Mouse (Mus musculus) midbrain, embryonic 16.5 days (tissue): ENCODE data around the gene Ocm. TPM values are rescaled to one million over a fixed set of nuclear protein-coding genes. Genes with fewer than 3 reads are reported as not detected.
A peak's percentile ranks its signal among the peaks of the same experiment; 100 is the strongest.
"Not testable (repeated sequence)": the region's sequence is repeated elsewhere in the genome, so short reads cannot be mapped to it uniquely, and the experiment has no call there.

Source experiments
- ATAC-seq: fragments of 200-750 bp; cut with Nextera tagmentation; 2 replicates; pipeline ENCODE4 v1.8.0; 2017; ENCODE audit warnings: moderate TSS enrichment
- H3K27ac ChIP-seq: fragments of 300-500 bp; sonication (generic); 2 replicates; pipeline ENCODE4 v1.5.1; 2014; ENCODE audit warnings: mild to moderate bottlenecking, low read length, mixed read lengths
- H3K27me3 ChIP-seq: fragments of 300-500 bp; sonication (generic); 2 replicates; pipeline ENCODE4 v1.6.1; 2014; ENCODE audit warnings: low read depth, low read length, mixed read lengths; ENCODE audit not compliant: control insufficient read depth, insufficient read depth
- H3K36me3 ChIP-seq: fragments of 300-500 bp; sonication (generic); 2 replicates; pipeline ENCODE4 v1.6.1; 2014; ENCODE audit warnings: mild to moderate bottlenecking, low read length, moderate library complexity, mixed read lengths; ENCODE audit not compliant: control insufficient read depth, insufficient read depth
- H3K4me1 ChIP-seq: fragments of 300-500 bp; sonication (generic); 2 replicates; pipeline ENCODE4 v1.6.1; 2014; ENCODE audit warnings: mild to moderate bottlenecking, low read length, mixed read lengths; ENCODE audit not compliant: control insufficient read depth, insufficient read depth
- H3K4me2 ChIP-seq: fragments of 300-500 bp; sonication (generic); 2 replicates; pipeline ENCODE4 v1.6.1; 2014; ENCODE audit warnings: mild to moderate bottlenecking, low read length, mixed read lengths
- H3K4me3 ChIP-seq: fragments of 300-500 bp; sonication (generic); 2 replicates; pipeline ENCODE4 v1.5.1; 2014; ENCODE audit warnings: low read depth, mild to moderate bottlenecking, low read length, moderate library complexity, mixed read lengths
- H3K9ac ChIP-seq: fragments of 300-500 bp; sonication (generic); 2 replicates; pipeline ENCODE4 v1.6.1; 2014; ENCODE audit warnings: low read depth, low read length, mixed read lengths
- H3K9me3 ChIP-seq: fragments of 300-500 bp; sonication (generic); replicated peaks from 2 replicates; pipeline ENCODE4 v1.6.1; 2014; ENCODE audit warnings: mild to moderate bottlenecking, low read length, mixed read lengths; ENCODE audit not compliant: control insufficient read depth, poor library complexity, severe bottlenecking
- WGBS: fragments of 180-500 bp; shearing (Covaris S2); extraction: QIAGEN DNeasy Blood & Tissue Kit; methylation state at CpG from one replicate; pipeline ENCODE4 v1.1.7; 2014; 5-methylcytosine and 5-hydroxymethylcytosine counted together
- polyA plus RNA-seq: library from polyadenylated mRNA; unstranded; fragments of >200 nt; fragmentation: Nextera tagmentation; extraction: Ambion mirVana; gene quantifications from 2 replicates; pipeline ENCODE4 v1.2.1, GENCODE M21; 2015

Ocm gene
- polyA plus RNA-seq, 1 experiment from 2014 or later = not detected

GRCm38 (mm10) chr5:144015312-144015650 lies 11.2 kb downstream of the Ocm start:
- Histone ChIP-seq H3K27me3 (no peaks in the 10 kb centered on the region), H3K27ac (no peak overlapping the region), H3K9ac (no peak overlapping the region), H3K4me1 (peaks cover 7% of the 10 kb centered on the region), H3K36me3 (peaks cover 9% of the 10 kb centered on the region), H3K9me3 (no peaks in the 10 kb centered on the region), H3K4me2 (peak overlapping the region; percentile 48), H3K4me3 (peak overlapping the region; percentile 82)
- ATAC-seq = peak; percentile 46; the same call in 1 of the 2 replicates
- 78% methylated on average over 3 of the region's 3 CpGs for WGBS

DNA sequence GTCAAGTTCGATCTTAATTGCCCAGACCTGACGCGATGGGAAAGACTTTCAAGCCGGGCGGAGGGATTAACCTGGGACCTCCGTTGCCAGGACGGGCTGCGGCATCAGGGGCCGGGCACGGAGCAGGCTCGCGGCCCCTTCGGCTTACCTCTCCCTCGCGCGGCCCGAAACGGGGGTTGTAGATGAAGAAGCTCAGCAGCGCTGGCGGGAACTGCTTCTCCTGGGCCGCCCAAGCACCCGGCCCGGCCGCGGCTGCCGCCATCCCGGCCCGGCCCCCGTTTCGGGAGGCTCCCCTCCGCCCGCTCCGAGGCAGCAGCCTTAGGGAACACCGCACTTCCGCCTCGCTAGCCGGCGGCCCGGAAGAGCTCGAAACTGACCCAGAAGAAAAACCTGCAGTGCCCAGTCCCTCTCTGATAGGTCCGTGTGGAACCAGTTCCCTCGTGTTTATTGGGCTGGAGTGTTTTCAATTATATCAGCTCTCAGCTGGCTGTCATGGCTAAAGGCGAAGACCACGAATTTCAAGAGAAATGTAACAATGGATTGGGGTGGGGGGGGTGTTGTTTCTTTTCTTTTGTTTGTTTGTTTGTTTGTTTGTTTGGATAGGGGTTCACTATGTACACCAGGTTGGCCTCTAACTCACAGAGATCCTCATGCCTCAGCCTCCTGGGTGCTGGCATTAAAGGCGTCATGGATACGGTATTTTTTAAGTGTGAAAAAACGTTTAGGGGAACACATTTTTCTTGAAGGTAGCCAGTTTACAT lies 11.7 kb downstream of the Ocm start, which contains the start of gene Ccz1:
TSS of gene Ccz1 (minus strand) at position 327 of the 761 bp plus-strand sequence.
- Histone ChIP-seq H3K36me3 (peaks cover 13% of the 10 kb centered on the region), H3K4me1 (peaks cover 7% of the 10 kb centered on the region), H3K4me2 (peak within 1 kb of the TSS; percentile 57), H3K9ac (peak within 1 kb of the TSS; percentile 85), H3K9me3 (no peaks in the 10 kb centered on the region), H3K27me3 (no peaks in the 10 kb centered on the region), H3K27ac (peak within 1 kb of the TSS; percentile 70), H3K4me3 (peak within 1 kb of the TSS; percentile 82)
- WGBS = 3% methylated on average over 47 of the region's 47 CpGs
- peak; percentile 99 for ATAC-seq

DNA sequence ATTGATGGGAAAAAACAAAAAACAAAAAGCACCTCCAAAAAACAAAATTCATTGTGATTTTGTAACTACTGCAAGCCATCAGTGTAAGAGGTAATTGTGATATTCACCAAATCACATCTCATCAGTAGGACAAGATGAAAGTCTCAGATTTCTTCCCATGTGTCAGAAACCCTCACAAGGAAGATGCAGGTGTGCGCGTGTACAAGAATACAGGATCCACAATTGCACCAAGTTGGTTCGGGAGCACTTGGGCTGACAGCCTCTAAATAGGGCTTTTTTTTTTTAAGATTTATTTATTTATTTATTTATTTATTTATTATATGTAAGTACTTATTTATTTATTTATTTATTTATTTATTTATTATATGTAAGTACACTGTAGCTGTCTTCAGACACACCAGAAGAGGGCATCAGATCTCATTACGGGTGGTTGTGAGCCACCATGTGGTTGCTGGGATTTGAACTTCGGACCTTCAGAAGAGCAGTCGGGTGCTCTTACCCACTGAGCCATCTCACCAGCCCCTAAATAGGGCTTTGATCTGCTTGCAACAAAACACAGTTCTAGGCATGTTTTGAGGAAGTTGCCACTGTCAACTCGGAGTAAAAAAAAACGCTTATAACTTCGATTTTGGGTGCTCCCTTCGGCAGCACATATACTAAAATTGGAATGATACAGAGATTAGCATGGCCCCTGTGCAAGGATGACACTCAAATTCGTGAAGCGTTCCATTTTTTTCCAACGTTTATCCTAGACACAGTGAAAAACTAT lies 12.9 kb downstream of the Ocm start:
- not testable (repeated sequence) for H3K9me3 ChIP-seq, H3K4me1 ChIP-seq, H3K27me3 ChIP-seq, H3K27ac ChIP-seq, ATAC-seq, H3K9ac ChIP-seq
- H3K4me2 ChIP-seq = peak overlapping the region; percentile 57
- 69% methylated on average over 12 of the region's 13 CpGs for WGBS
- peak overlapping the region; percentile 82 for H3K4me3 ChIP-seq
- H3K36me3 ChIP-seq = peaks cover 21% of the 10 kb centered on the region

GRCm38 (mm10) chr5:144002461-144003192 lies 23.8 kb downstream of the Ocm start:
- H3K4me3 ChIP-seq = no peak overlapping the region
- no peak overlapping the region for H3K27ac ChIP-seq
- H3K9ac ChIP-seq = no peak overlapping the region
- 93% methylated on average over 15 of the region's 15 CpGs for WGBS
- H3K27me3 ChIP-seq = no peaks in the 10 kb centered on the region
- H3K9me3 ChIP-seq = no peaks in the 10 kb centered on the region
- H3K4me2 ChIP-seq = no peak overlapping the region
- H3K4me1 ChIP-seq = no peaks in the 10 kb centered on the region
- peaks cover 47% of the 10 kb centered on the region for H3K36me3 ChIP-seq
- ATAC-seq = no peak

DNA sequence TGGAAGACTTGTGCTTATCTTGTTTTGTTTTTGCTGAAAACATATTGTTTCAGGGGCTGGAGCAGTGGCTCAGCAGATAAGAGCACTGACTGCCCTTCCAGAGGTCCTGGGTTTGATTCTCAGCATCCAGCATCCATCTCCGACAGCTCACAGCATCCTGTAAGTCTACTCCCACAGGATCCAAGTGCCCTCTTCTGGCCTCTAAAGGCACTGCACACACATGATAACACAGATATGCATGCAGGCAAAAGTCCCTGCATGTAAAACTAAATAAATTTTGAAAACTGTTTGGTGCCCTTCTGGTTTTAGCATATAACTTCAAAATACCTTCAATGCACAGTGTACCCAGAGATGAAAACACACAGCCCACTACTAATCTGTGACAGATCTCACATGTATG lies 27.1 kb downstream of the Ocm start:
- H3K27ac ChIP-seq = no peak overlapping the region
- no peak overlapping the region for H3K4me2 ChIP-seq
- H3K9ac ChIP-seq = no peak overlapping the region
- WGBS = 88% methylated on average over 1 of the region's 1 CpGs
- H3K4me1 ChIP-seq = no peaks in the 10 kb centered on the region
- ATAC-seq = no peak
- no peak overlapping the region for H3K4me3 ChIP-seq
- H3K9me3 ChIP-seq = no peaks in the 10 kb centered on the region
- H3K36me3 ChIP-seq = peaks cover 56% of the 10 kb centered on the region
- H3K27me3 ChIP-seq = no peaks in the 10 kb centered on the region

DNA sequence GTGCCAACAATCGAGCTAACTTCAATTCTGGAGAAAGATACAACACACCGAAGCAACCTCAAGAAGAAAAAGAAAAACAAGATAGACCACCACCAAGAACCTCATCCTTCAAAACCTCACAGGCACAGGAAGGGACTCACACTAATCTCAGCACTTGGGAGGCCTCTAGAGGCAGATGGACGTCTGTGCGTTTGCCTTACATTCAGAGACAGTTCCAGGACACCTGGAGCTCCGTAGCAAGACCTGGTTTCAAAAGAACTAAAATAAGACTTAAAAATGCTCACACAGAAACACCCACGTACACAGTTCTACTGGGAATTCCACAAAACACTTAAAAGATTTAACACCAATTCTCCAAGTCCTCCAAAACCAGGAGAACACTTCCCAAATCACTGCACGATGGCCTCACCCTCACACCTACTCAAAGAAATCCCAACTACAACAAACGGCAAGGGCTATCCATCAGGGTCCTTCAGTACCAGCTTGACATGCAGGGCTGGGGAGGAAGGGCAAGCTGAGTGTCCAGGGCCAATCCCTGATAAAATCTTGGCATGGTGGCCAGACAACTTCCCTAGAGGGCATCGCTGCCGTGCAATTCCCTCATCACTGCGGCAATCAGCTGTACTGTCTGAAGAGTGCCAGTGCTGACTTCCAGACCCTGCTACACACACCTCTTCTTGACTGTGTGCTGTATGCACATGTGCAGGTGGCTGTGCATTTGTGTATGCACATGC lies 31.7 kb downstream of the Ocm start:
- 78% methylated on average over 11 of the region's 11 CpGs for WGBS
- Histone ChIP-seq H3K4me3 (no peak overlapping the region), H3K9me3 (no peaks in the 10 kb centered on the region), H3K36me3 (peaks cover 48% of the 10 kb centered on the region), H3K27me3 (no peaks in the 10 kb centered on the region), H3K27ac (no peak overlapping the region), H3K9ac (no peak overlapping the region), H3K4me1 (no peaks in the 10 kb centered on the region), H3K4me2 (no peak overlapping the region)
- ATAC-seq = no peak

DNA sequence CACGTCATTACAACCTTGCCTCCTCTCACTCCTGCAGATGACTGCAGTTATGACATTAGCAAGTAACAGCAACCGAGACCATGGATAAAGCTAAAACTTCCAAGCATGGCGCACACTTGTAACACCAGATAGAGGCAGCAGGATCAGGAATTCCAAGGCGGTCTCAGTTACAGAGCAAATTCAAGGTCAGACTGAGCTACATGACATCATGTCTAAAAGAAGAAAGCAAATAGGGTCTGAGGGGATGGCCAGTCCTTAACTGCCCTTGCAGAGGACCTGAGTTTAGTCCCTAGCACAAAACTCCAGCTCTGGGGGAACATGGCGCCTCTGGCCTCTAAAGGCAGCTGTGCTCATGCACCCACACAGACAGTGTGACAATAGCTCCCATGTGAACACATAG lies 32.6 kb downstream of the Ocm start:
- Histone ChIP-seq H3K36me3 (peaks cover 48% of the 10 kb centered on the region), H3K9me3 (no peaks in the 10 kb centered on the region), H3K4me3 (no peak overlapping the region), H3K27me3 (no peaks in the 10 kb centered on the region), H3K4me2 (no peak overlapping the region), H3K27ac (no peak overlapping the region), H3K4me1 (no peaks in the 10 kb centered on the region), H3K9ac (no peak overlapping the region)
- WGBS = 96% methylated on average over 5 of the region's 5 CpGs
- no peak for ATAC-seq

- Histone ChIP-seq H3K4me2 (no peak overlapping the region), H3K4me1 (no peaks in the 10 kb centered on the region), H3K27me3 (no peaks in the 10 kb centered on the region), H3K4me3 (no peak overlapping the region), H3K9ac (no peak overlapping the region), H3K9me3 (no peaks in the 10 kb centered on the region), H3K27ac (no peak overlapping the region), H3K36me3 (peaks cover 42% of the 10 kb centered on the region)
- no peak for ATAC-seq
- 91% methylated on average over 8 of the region's 8 CpGs for WGBS
Measured at GRCm38 (mm10) chr5:143993260-143993659, 33.2 kb downstream of the Ocm start.
